Mouse (Mus musculus): ENCODE measurements around the gene Mrpl9.

Mrpl9 gene

GRCm38 (mm10) chr3:94442951-94443596 lies at the start of gene Mrpl9:
Mrpl9 (plus strand) TSS chr3:94443318.
- DNase-seq (ENCODE audit: low spot score) = peak; percentile 97

GRCm38 (mm10) chr3:94396336-94396735 lies 46.8 kb upstream of the Mrpl9 start:
- no peak for DNase-seq (ENCODE audit: low spot score)

DNA sequence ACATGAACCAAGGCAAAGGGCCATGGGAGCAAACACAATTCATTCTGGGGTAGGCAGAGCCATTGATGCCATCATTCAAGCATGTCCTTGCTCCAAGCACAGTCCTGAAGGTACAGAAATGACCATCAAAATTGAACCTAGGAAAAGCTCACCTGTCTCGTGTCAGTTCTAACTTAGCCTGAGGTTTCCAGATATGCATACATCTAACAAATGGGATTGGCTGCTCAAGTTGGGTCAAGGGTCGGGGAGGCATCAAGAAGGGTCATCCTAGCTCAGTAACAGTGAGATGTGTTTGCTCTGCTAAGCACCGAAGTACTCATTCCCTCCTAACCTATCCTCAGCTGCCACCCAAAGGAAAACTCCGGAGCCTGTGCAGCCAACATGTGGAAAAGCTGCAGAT lies 46.3 kb upstream of the Mrpl9 start:
- DNase-seq (ENCODE audit: low spot score) = no peak

GRCm38 (mm10) chr3:94398217-94398616 lies 44.9 kb upstream of the Mrpl9 start, which contains the start of gene Lingo4:
Lingo4 (plus strand) TSS chr3:94398517.
- no peak for DNase-seq (ENCODE audit: low spot score)

DNA sequence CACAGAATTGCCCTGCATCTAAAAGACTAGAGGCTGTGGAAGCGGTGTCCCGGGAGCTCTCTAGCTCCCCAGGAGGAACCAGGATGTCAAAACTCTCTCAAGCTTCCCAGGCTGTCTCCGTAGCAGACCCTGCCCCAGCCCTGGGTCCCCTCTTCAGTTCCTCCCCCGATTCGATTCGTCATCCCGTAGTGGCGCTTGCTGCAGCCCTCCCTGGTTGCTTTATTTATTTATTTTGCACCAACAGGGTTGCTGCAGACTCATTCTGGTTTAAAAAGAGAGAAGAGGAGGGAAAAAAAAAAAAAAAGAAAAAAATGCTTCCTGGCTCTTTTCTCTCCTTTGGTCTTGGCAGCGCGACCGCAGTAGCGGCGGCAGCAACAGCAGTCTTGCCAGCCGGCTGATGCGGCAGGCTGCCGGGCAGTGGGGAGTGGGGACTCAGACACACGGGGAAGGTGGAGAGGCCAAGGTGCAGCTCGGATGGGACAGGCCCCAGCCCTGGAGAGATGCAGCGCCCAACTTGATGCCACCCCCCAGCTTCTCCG lies 44.1 kb upstream of the Mrpl9 start:
- no peak for DNase-seq (ENCODE audit: low spot score)

DNA sequence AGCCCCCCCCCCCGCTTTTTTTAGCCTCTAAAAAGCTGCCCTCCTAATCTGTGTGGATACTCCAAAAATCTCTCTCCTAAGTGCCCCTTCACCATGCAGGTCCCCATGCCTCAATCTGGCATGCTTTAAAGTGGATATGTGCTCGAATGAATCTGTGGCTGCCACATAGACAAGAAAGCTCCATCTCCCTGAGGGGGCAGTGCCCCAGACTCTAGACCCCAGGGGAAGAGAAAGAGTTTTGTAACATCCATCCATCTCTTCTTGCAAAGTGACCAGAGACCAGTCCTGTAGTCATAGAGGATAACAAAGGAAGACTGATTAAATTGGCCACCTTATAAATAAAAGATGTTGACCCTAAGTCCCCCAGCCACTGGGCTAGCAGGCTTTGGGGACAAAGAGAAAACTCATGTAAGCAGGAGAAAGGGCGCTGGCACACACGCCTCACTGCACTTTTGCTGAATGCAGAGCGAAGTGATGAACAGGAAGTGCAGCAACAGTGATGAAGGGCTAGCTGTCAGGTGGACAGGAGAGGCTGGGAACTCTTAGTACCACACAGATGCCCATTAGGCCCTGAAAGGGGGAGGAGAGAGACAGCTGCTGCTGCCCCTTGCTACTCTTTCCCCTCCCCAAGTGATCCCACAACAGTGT lies 43.3 kb upstream of the Mrpl9 start:
- no peak for DNase-seq (ENCODE audit: low spot score)

- no peak for DNase-seq (ENCODE audit: low spot score)
Measured at GRCm38 (mm10) chr3:94402451-94402850, 40.7 kb upstream of the Mrpl9 start.

DNA sequence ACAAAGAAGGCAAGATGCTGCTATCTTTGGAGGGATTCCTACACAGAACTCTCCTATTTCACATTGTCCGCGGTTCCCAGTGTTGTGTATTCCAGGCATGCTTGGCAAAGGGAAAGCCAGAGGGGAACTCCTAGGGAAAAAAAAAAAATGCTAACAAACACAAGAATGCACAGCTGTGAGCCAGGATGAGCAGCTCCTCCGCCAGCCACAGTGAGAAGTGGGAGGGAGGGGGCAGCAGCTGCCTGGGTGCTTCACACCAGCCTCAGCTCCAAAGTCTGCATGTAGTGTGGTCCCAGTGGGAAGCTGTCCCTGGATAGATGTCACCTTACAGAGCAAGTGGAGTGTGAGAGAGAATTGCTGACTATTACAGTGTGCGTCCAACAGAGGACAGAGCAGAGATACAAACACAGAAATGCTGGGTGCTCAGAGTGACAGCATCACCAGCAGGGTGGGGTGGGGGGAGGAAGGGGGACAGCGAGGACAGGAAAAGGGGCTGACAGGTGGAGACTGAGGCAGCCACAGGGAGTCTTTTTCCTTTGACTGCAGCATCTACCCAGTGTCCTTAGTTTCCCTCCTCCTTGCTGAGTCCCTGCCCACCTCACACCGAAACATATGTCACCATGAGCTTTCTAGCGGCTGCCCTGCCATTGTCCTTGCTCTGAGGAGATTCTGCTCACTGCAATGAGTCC lies 38.6 kb upstream of the Mrpl9 start:
- no peak for DNase-seq (ENCODE audit: low spot score)

GRCm38 (mm10) chr3:94405561-94405960 lies 37.6 kb upstream of the Mrpl9 start:
- no peak for DNase-seq (ENCODE audit: low spot score)

DNA sequence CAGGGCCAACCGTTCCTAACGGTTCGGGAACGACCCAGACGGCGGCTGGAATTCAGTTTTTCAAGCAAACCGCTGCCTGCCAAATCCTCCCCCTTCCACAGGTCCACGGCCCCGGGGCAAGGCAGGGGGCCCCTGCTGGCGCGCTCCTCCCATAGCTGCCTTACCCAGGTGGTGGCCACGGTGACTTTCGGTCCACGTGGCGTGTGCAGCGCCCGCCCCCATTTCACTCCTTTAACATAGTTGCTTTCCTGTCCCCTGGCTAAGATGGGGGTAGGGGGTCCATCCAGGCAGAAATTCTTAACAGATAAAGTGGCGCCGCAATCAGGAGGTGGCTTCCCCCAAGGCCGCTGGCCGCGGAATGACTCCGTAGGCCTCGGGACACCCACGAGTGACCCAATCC lies 30.6 kb upstream of the Mrpl9 start:
- peak; percentile 56 for DNase-seq (ENCODE audit: low spot score)

- peak; percentile 95 for DNase-seq (ENCODE audit: low spot score)
Measured at GRCm38 (mm10) chr3:94413031-94413679, 30.0 kb upstream of the Mrpl9 start, which contains the start of gene Tdrkh. Tdrkh (plus strand) TSS chr3:94413273.

GRCm38 (mm10) chr3:94430980-94431379 lies 12.1 kb upstream of the Mrpl9 start:
- no peak for DNase-seq (ENCODE audit: low spot score)

DNA sequence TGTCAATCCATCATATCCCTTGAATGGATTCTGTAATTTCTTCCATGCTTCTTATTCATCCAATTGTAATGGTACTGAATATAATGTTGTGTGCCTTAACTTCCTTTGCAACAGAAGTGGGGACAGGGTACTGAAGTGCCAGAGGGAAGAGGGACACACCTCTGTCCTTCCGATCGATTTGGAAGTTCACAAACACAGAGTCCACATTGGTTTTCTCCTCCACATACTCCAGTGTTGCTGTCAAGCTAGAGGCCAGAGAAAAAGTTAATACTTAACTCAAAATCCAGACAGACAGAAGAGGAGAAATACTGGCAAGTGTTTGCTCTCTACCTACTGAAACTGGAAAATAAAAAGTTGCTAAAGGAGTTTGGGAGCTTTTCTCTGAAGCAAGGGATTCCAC lies 8.8 kb upstream of the Mrpl9 start:
- no peak for DNase-seq (ENCODE audit: low spot score)

DNA sequence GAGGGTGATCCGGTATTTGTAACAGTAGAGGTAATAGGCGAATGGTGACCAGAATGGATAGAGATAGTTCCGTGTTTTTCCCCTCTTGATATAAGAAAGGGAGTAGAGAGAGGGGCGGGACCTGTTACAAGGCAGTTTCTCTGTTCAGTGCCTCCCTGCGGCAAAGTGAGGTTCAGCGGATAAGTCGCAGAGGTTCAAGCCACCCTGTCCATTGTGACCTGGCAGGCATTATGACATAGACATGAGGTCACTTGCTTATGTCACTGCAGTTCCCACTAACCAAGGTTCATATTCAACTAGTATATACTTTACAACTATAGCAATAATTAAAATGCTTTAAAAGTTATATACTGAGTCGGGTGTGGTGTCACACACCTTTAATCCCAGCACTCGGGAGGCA lies 6.7 kb upstream of the Mrpl9 start:
- no peak for DNase-seq (ENCODE audit: low spot score)

- no peak for DNase-seq (ENCODE audit: low spot score)
Measured at GRCm38 (mm10) chr3:94441182-94441581, 1.9 kb upstream of the Mrpl9 start.

DNA sequence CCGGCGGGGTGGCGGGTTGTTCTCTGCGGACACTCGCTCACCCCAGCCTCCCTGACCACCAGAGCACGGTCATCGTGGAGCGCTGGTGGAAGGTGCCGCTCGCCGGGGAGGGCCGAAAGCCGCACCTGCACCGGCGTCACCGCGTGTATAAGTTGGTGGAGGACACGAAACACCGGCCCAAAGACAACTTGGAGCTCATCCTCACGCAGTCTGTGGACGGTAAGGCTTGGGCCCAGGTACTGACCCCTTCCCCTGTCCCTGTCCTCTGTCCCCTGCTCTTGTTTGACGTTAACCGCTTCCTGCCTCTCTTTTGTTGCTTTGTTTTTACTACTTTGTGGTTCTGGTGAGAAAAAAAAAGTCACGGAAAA lies 463 bp downstream of the Mrpl9 start, which contains the start of gene Oaz3:
Oaz3 (minus strand) TSS at position 319 of the 368 bp plus-strand sequence.
- DNase-seq (ENCODE audit: low spot score) = no peak

DNA sequence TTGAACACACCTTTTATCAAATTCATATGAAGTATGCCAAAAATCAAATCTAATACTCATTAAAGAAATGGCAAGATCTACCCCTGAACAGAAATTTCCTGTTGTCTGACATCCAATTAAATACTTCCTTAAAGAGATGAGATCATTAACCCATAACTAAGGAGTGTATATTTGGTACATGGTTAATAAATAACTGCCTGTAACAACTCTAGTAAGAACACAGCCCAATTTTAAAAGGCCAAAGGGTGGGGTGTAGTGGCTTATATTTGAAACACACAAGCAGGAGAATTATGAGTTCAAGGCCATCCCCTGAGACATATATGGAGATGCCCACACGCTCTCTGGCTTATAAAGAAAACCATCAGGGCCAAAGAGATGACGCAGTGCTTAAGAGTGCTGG lies 6.3 kb downstream of the Mrpl9 start:
- DNase-seq (ENCODE audit: low spot score) = no peak

- DNase-seq (ENCODE audit: low spot score) = peak; percentile 84
Measured at GRCm38 (mm10) chr3:94456529-94457000, 13.4 kb downstream of the Mrpl9 start.

DNA sequence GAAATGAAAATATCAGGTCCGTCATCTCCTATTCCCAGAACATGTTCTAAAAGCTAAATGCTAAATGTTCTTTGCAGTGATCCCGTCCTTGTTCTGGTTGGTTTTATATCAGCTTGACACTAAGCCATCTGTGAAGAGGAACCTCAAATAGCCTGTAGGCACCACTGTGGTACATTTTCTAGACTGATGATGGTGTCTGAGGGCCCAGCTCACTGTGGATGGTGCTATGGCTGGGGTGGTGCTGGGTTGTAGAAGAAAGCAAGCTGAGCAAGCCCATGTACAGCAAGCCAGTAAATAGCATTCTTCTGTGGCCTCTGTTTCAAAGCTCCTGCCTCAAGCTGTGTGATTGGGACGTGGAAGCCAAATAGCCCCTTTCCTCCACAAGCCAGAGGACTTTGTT lies 13.9 kb downstream of the Mrpl9 start:
- no peak for DNase-seq (ENCODE audit: low spot score)

GRCm38 (mm10) chr3:94459834-94460233 lies 16.7 kb downstream of the Mrpl9 start:
- no peak for DNase-seq (ENCODE audit: low spot score)

DNA sequence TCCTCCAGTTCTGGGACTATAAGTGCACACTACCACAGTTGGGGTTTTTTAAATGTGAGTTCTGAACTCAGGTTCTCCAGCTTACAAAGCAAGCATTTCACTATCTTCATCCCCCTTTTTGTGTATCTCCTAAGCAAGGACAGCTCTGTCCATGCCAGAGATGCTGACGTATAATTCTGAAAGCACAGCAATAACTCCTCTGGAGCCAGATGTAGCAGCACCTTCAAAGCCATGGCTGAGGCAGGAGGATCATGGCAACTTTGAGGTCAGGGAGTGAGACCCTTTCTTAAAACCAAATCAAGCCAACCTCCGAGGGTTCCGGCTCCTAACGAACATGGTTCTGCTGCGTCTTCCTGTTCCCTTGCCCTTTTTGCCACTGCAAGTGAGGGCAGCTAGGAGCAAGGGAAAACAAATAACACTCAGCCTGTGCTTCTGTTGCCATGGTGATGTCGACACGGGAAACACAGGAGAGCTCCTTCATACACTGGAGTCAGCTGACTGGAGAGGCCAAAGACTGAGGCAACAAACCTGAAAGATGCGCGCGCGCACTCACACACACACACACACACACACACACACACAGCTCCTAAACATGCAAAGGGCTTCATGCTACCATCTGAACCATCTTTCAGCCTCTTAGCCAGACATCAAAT lies 20.9 kb downstream of the Mrpl9 start:
- no peak for DNase-seq (ENCODE audit: low spot score)
